Mouse (Mus musculus): ENCODE measurements at regions not wholly inside any gene's neighbourhood (a gene's known extent, or its start where the extent isn't known, plus 50 kb on each side); places are given as distances from the start of the nearest gene placed in this dataset.

- no peak for DNase-seq (ENCODE audit: low read depth)
Measured at GRCm38 (mm10) chr9:13905086-13905669, 77.7 kb downstream of the Fam76b start.

- no peak for DNase-seq (ENCODE audit: low read depth)
Measured at GRCm38 (mm10) chr9:13906736-13907135, 79.2 kb downstream of the Fam76b start.

DNA sequence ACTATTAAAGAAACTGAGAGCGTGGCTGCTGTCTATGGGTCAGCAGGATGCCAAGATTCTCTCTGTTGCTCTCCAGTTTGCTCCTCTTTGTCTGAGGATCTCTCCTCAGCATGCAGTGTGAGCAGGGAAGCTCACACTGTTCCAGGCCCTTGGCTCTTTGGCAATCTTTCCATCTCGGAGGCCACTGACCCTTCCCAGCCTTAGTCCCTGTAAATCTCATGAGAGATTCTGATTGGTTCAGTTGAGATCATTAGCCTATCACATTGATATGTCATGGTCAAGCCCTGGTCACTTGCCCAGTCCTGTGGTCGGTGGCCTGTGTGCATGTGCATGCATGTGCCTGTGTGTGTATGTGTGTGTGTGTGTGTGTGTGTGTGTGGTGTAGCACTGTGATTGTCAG is 82.1 kb downstream of the Fam76b start:
- no peak for DNase-seq (ENCODE audit: low read depth)

DNA sequence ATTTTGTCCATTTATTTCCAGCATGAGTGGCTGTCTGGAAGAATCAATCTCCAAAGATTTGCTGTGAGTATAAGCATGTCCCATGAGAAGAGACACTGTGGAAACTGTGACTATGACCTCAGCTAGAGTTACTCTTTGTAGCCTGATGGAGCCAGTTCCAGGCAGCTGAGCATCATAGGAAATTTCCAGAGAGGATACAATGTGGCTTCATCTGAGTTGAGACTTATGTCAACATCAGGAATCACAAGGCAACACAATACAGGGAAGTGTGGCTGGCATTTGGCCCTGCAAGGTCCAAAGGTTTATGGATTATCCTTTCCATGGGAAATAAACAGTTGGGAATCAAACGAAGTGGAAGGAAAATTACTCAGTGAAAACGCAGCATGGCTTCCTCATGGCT is 82.6 kb downstream of the Fam76b start:
- no peak for DNase-seq (ENCODE audit: low read depth)

- no peak for DNase-seq (ENCODE audit: low read depth)
Measured at GRCm38 (mm10) chr9:13913459-13913858, 85.9 kb downstream of the Fam76b start.

- DNase-seq (ENCODE audit: low read depth), result no peak
Measured at GRCm38 (mm10) chr9:13914131-13914530, 86.6 kb downstream of the Fam76b start.

GRCm38 (mm10) chr9:13914847-13915246 is 87.3 kb downstream of the Fam76b start:
- DNase-seq (ENCODE audit: low read depth), result no peak

DNA sequence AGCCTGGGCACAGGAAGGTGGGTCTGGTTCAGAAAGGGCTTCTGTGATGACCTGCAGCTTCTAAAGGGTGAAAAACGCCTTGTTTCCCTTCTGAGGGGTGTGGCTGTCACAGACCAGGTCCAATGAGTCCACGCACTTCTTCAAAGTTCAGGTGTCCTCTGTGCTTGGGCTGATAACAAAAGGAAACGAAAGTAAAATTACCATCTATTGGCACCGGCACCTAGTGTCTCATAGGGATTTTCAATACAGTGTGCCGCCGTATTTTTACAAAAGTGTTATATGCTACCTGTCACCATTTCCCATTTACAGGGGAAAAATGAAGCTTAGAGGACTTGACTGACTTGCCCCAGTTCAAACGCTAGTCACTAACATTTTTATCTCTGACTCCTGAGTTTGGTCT is 89.3 kb downstream of the Fam76b start:
- DNase-seq (ENCODE audit: low read depth), result no peak

DNA sequence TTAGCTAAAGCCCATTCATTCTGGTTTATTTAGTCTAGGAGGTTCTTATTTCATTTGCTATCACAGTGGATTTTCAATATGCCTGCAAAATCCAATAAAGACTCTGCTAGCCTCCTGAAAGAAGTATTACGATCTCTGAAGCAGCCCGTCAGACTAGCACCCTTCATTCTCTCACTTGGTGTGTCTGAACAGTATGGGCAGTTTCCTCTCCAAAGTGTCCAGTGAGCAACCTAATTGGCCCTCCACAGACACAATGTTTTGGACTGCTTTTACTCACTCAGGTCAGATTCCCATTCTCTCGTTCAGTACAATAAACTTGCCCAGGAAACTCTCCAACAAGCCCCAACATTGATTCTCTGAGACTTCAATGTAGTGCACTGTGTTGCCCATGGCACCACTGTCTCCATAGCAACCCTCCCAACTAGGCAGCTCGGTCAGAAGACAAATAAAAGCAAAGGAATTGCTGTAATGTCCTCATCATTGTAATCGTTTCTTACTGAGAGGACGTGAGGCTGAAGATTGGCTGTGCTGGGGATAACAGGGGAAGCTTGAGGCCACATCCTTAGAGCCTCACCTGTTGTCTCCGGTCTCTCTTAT is 91.2 kb downstream of the Fam76b start:
- DNase-seq (ENCODE audit: low read depth), result no peak

GRCm38 (mm10) chr9:13919739-13920410 is 92.4 kb downstream of the Fam76b start:
- no peak for DNase-seq (ENCODE audit: low read depth)

GRCm38 (mm10) chr9:13920623-13921022 is 93.1 kb downstream of the Fam76b start:
- no peak for DNase-seq (ENCODE audit: low read depth)

GRCm38 (mm10) chr9:13932001-13932508 is 104.5 kb downstream of the Fam76b start:
- DNase-seq (ENCODE audit: low read depth), result no peak

DNA sequence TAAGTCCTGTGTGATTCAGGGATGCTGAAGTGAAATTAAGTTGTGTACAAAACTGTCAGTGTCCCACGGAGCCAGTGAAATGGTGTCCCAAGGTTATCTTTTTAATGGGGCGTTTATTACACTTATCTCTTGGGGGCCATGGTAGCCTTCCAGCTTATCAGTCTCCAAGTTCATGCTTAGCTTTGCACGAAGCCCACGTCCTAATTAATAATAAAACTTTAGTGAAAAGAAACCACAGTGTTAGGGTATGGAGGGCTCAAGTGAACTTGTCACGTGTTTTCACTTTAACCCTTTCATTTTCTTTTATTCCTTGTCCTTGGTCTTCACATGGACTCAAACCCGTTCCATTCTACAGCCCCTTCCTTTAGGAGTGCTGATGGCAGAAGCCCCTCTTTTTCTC is 105.9 kb downstream of the Fam76b start:
- DNase-seq (ENCODE audit: low read depth), result no peak

GRCm38 (mm10) chr9:13937301-13937700 is 109.8 kb downstream of the Fam76b start:
- DNase-seq (ENCODE audit: low read depth), result no peak

GRCm38 (mm10) chr9:13946519-13946918 is 119.0 kb downstream of the Fam76b start:
- DNase-seq (ENCODE audit: low read depth), result no peak

GRCm38 (mm10) chr9:13952157-13952556 is 124.6 kb downstream of the Fam76b start:
- no peak for DNase-seq (ENCODE audit: low read depth)

DNA sequence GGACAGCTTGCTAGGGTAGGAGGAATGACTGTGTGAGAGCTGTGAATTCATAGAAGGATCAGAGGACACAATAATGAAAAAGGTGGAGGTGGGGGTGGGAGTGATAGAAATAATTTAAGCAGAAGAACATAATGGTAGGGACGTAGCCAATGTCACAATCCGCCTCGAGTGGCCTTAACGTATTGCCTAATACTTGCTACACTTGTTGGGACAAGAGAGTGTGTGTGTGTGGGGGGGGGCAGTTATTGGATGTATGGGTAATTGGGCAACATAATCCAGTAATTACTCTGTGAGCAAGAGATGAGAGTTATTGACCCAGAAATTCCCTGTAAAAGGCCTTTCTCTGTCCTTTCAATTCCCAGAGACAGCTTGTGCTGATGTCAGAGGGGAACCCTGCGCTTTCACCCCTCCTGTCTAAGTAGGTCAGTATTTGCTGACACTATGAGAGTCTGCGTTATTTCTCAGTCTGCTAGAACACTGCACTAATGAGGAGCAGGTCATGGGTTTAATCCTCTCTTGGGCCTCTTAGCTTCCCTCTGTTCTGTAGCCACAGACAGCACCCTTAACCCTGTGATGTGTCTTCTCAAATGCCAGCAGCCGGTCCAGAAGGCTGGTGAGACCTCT is 135.7 kb downstream of the Fam76b start:
- DNase-seq (ENCODE audit: low read depth), result no peak

- DNase-seq (ENCODE audit: low read depth), result no peak
Measured at GRCm38 (mm10) chr9:13963796-13964195, 136.3 kb downstream of the Fam76b start.

- DNase-seq (ENCODE audit: low read depth), result no peak
Measured at GRCm38 (mm10) chr9:13964256-13964655, 136.7 kb downstream of the Fam76b start.

GRCm38 (mm10) chr9:13966212-13966611 is 138.7 kb downstream of the Fam76b start:
- no peak for DNase-seq (ENCODE audit: low read depth)

- peak; percentile 22 for DNase-seq (ENCODE audit: low read depth)
Measured at GRCm38 (mm10) chr9:13969262-13969661, 141.7 kb downstream of the Fam76b start.

DNA sequence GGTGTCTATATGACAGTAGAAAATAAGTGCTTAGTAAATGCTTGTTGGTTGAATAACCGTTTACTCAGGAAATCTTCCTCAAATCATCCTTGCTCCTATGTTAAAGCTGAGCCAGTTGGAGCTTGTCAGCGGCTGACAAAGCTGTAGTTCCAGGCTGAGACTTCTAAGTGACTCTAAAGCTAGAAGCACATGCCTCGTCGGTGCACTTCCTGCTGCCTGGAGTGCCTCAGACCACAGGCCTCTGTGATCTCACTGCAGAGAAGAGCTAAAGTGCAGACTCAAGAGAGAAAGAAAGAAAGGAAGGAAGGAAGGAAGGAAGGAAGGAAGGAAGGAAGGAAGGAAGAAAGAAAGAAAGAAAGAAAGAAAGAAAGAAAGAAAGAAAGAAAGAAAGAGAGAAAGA is 146.1 kb downstream of the Fam76b start:
- DNase-seq (ENCODE audit: low read depth), result no peak

- no peak for DNase-seq (ENCODE audit: low read depth)
Measured at GRCm38 (mm10) chr9:13974870-13975269, 147.4 kb downstream of the Fam76b start.

All from fibroblast of lung, adult 2 months (primary cell).